Mouse (Mus musculus) lung, postnatal 0 days (tissue): ENCODE measurements at regions not wholly inside any gene's neighbourhood (a gene's known extent, or its start where the extent isn't known, plus 50 kb on each side); places are given as distances from the start of the nearest gene placed in this dataset.

Experiments
- CTCF ChIP-seq: IDR thresholded peaks from 2 replicates; pipeline ENCODE4 v1.5.1; 2016; ENCODE audit warnings: antibody characterized with exemption, mild to moderate bottlenecking
- EP300 ChIP-seq: IDR thresholded peaks from 2 replicates; pipeline ENCODE4 v1.6.1; 2016; ENCODE audit warnings: antibody characterized with exemption, mild to moderate bottlenecking, control low read depth

- TF ChIP-seq EP300 (no peak), CTCF (no peak)
These were observed 573.8 kb upstream of the Mef2c start for GRCm38 (mm10) chr13:82930010-82930409.
